Mouse (Mus musculus): ENCODE data around the gene Ctsd. TPM values are rescaled to one million over a fixed set of nuclear protein-coding genes. Genes with fewer than 3 reads are reported as not detected.
A peak's percentile ranks its signal among the peaks of the same experiment; 100 is the strongest.

Ctsd gene
- polyA plus RNA-seq, 1 experiment from 2014 or later: 313 TPM

- no peak within 1 kb of the TSS for H3K27ac ChIP-seq
- no peak for ATAC-seq (ENCODE audit: low FRiP score)
- no peak within 1 kb of the TSS for H3K4me2 ChIP-seq (replicated peaks)
- H3K27me3 ChIP-seq (ENCODE audit: control insufficient read depth, insufficient read depth, low read length): no peaks in the 10 kb centered on the region
- peaks cover 78% of the 10 kb centered on the region for H3K36me3 ChIP-seq (replicated peaks; ENCODE audit: control insufficient read depth, insufficient read depth)
- no peak within 1 kb of the TSS for H3K9ac ChIP-seq
- WGBS: 92% methylated on average over 5 of the region's 5 CpGs
- H3K9me3 ChIP-seq (ENCODE audit: control insufficient read depth, low read length): no peaks in the 10 kb centered on the region
- no peak within 1 kb of the TSS for H3K4me3 ChIP-seq (replicated peaks; ENCODE audit: low read length)
- H3K4me1 ChIP-seq (replicated peaks; ENCODE audit: control insufficient read depth, insufficient read depth, low read length): peaks cover 18% of the 10 kb centered on the region
- no peak for DNase-seq (ENCODE audit: low spot score)
Observed at GRCm38 (mm10) chr7:142382567-142382966, 5.3 kb downstream of the Ctsd start, which contains the start of gene Gm49369. Gene Gm49369, minus strand, starts transcription at chr7:142382667.

DNA sequence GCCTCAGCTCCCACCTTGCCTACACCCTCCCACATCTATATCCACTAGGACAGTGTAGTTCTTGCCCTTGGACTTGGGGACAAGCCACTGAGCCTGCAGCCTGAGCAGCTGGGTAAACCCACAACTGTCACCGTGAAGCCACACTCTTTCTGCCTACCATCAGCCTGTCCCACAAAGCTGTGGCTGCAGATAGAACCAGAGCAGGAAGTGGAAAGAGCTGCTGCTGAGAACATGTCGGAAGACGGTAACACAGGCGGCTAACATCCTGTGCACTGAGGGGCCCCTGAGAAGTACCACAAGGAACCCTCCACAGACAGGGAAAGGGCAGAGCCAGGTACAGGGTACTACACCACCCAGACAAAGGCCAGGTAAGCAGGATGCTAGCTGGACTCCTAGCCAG, 6.7 kb downstream of the Ctsd start:
- peaks cover 8% of the 10 kb centered on the region for H3K4me1 ChIP-seq (replicated peaks; ENCODE audit: control insufficient read depth, insufficient read depth, low read length)
- H3K4me3 ChIP-seq (replicated peaks; ENCODE audit: low read length): no peak overlapping the region
- H3K9ac ChIP-seq: no peak overlapping the region
- ATAC-seq (ENCODE audit: low FRiP score): no peak
- H3K27me3 ChIP-seq (ENCODE audit: control insufficient read depth, insufficient read depth, low read length): no peaks in the 10 kb centered on the region
- no peaks in the 10 kb centered on the region for H3K9me3 ChIP-seq (ENCODE audit: control insufficient read depth, low read length)
- WGBS: 91% methylated on average over 4 of the region's 4 CpGs
- H3K4me2 ChIP-seq (replicated peaks): no peak overlapping the region
- no peak overlapping the region for H3K27ac ChIP-seq
- no peak for DNase-seq (ENCODE audit: low spot score)
- peaks cover 92% of the 10 kb centered on the region for H3K36me3 ChIP-seq (replicated peaks; ENCODE audit: control insufficient read depth, insufficient read depth)

DNA sequence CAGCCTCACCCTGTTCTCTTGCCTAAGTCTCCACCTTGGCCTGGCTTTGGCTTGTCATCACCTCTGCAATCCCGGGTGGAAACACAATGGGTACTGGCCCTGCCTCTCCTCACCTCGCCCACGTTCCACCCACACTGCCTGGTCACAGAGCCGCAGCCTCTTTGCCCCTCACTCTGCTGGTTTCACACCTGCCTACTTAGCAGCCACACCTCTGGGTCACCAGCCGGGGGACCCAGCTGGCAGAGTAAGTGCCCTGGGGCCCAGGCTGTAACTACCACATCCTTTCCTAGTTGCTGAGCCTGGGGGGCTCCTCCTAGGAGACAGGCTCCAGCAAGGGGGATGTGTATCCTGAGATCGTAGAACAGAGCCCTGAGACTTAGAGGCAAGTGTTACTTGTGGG, 8.7 kb downstream of the Ctsd start:
- Histone ChIP-seq H3K9me3 (ENCODE audit: control insufficient read depth, low read length) (no peaks in the 10 kb centered on the region), H3K4me3 (replicated peaks; ENCODE audit: low read length) (no peak overlapping the region), H3K4me2 (replicated peaks) (no peak overlapping the region), H3K27me3 (ENCODE audit: control insufficient read depth, insufficient read depth, low read length) (no peaks in the 10 kb centered on the region), H3K27ac (no peak overlapping the region), H3K4me1 (replicated peaks; ENCODE audit: control insufficient read depth, insufficient read depth, low read length) (no peaks in the 10 kb centered on the region), H3K36me3 (replicated peaks; ENCODE audit: control insufficient read depth, insufficient read depth) (peaks cover 92% of the 10 kb centered on the region), H3K9ac (no peak overlapping the region)
- DNase-seq (ENCODE audit: low spot score) (no peak), ATAC-seq (ENCODE audit: low FRiP score) (no peak)
- WGBS: 89% methylated on average over 6 of the region's 6 CpGs

- no peak for ATAC-seq (ENCODE audit: low FRiP score)
- WGBS: 93% methylated on average over 14 of the region's 14 CpGs
Observed at GRCm38 (mm10) chr7:142377233-142377925, 10.5 kb downstream of the Ctsd start.

DNA sequence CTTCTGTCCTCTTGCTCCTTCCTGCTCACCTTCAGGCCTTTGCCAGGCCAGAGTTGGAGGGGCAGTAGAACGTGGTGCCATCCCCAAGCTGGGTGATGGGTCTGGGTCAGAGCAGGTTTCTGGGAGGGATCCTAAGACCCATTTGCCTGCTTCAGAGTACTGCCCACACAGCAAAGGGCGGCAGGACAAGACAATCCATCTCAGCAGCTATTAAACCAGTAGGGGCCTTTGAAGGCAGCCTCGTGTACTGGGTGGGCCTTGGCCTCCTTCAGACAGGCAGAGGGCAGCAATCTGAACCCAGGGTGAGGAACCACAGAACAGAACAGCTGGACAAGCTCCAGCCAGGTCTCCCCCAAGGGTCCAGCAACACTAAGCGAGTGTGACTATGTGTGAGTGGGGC, 11.7 kb downstream of the Ctsd start:
- Histone ChIP-seq H3K36me3 (replicated peaks; ENCODE audit: control insufficient read depth, insufficient read depth) (peaks cover 61% of the 10 kb centered on the region), H3K27me3 (ENCODE audit: control insufficient read depth, insufficient read depth, low read length) (peaks cover 26% of the 10 kb centered on the region), H3K4me2 (replicated peaks) (no peak overlapping the region), H3K9ac (no peak overlapping the region), H3K9me3 (ENCODE audit: control insufficient read depth, low read length) (no peaks in the 10 kb centered on the region), H3K27ac (no peak overlapping the region), H3K4me1 (replicated peaks; ENCODE audit: control insufficient read depth, insufficient read depth, low read length) (peaks cover 11% of the 10 kb centered on the region), H3K4me3 (replicated peaks; ENCODE audit: low read length) (no peak overlapping the region)
- 86% methylated on average over 4 of the region's 4 CpGs for WGBS
- DNase-seq (ENCODE audit: low spot score) (no peak), ATAC-seq (ENCODE audit: low FRiP score) (no peak)

More at GRCm38 (mm10) chr7:142377233-142377925, 10.5 kb downstream of the Ctsd start:
- Histone ChIP-seq H3K4me3 (replicated peaks; ENCODE audit: low read length) (no peak overlapping the region), H3K4me1 (replicated peaks; ENCODE audit: control insufficient read depth, insufficient read depth, low read length) (peaks cover 3% of the 10 kb centered on the region; the same call in 1 of the 2 replicates), H3K27me3 (ENCODE audit: control insufficient read depth, insufficient read depth, low read length) (peaks cover 13% of the 10 kb centered on the region), H3K36me3 (replicated peaks; ENCODE audit: control insufficient read depth, insufficient read depth) (peaks cover 73% of the 10 kb centered on the region), H3K9me3 (ENCODE audit: control insufficient read depth, low read length) (no peaks in the 10 kb centered on the region), H3K9ac (no peak overlapping the region), H3K4me2 (replicated peaks) (no peak overlapping the region), H3K27ac (no peak overlapping the region)
- DNase-seq (ENCODE audit: low spot score): no peak

DNA sequence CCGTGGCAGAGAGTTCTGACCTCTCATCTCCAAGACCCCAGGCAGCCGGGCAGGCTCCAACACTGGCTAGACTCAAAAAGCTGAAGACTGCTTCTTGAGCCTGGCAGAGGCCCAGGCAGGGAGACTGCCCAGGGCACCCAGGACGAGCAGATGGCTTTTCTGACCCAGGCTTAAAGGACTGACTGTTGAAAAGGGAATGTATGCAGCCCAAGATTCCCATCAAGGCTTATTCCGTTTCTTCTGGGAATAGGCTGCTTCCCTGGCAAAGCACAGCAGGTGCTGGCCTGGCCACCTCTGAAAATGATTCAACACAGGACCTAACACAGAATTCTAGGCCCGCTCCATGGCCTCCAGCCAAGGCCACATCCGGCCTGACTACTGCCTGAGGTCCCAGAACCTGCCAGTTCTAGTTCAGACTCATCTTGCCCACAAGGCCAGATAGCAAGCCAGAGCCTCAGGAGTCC, 12.5 kb downstream of the Ctsd start:
- no peak for ATAC-seq (ENCODE audit: low FRiP score)
- peaks cover 34% of the 10 kb centered on the region for H3K27me3 ChIP-seq (ENCODE audit: control insufficient read depth, insufficient read depth, low read length)
- H3K9ac ChIP-seq: no peak overlapping the region
- WGBS: 82% methylated on average over 6 of the region's 6 CpGs
- no peak overlapping the region for H3K27ac ChIP-seq
- no peak overlapping the region for H3K4me2 ChIP-seq (replicated peaks)
- no peaks in the 10 kb centered on the region for H3K9me3 ChIP-seq (ENCODE audit: control insufficient read depth, low read length)
- no peak for DNase-seq (ENCODE audit: low spot score)
- H3K4me1 ChIP-seq (replicated peaks; ENCODE audit: control insufficient read depth, insufficient read depth, low read length): peaks cover 11% of the 10 kb centered on the region
- no peak overlapping the region for H3K4me3 ChIP-seq (replicated peaks; ENCODE audit: low read length)
- H3K36me3 ChIP-seq (replicated peaks; ENCODE audit: control insufficient read depth, insufficient read depth): peaks cover 53% of the 10 kb centered on the region

DNA sequence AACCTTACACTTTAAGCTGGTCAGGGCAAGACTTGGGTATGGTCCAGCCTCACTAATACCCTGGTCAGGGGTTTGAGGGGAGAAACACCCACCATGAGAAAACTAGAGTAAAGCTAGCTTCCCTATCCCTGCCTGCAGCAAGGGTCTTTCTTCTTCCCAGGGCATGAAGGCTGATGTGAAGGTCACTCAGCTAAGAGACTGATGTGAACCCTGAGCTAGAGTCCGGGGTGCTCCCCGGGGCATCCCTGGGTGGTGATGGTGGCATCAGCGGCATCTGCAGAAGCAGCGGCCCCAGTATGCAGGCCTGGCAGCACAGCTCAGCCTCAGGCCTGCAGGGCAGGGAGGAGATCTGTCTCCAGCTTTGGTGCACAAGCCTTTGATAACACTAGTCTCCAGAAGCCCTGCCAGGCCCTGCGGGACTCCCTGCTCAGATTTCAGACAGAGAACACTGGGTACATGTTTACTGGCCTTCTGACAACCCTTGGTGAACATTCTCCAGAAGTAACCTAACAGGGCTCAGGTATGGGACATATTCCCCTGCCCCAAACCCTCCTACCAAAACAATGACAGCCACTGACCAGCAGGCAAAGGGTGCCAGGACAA, 13.3 kb downstream of the Ctsd start:
- Histone ChIP-seq H3K27ac (no peak overlapping the region), H3K27me3 (ENCODE audit: control insufficient read depth, insufficient read depth, low read length) (peaks cover 35% of the 10 kb centered on the region), H3K36me3 (replicated peaks; ENCODE audit: control insufficient read depth, insufficient read depth) (peaks cover 45% of the 10 kb centered on the region), H3K9ac (no peak overlapping the region), H3K4me3 (replicated peaks; ENCODE audit: low read length) (no peak overlapping the region), H3K9me3 (ENCODE audit: control insufficient read depth, low read length) (no peaks in the 10 kb centered on the region), H3K4me2 (replicated peaks) (no peak overlapping the region), H3K4me1 (replicated peaks; ENCODE audit: control insufficient read depth, insufficient read depth, low read length) (peaks cover 11% of the 10 kb centered on the region)
- WGBS: 91% methylated on average over 5 of the region's 5 CpGs
- ATAC-seq (ENCODE audit: low FRiP score) (no peak), DNase-seq (ENCODE audit: low spot score) (no peak)

GRCm38 (mm10) chr7:142373641-142374412, 14.0 kb downstream of the Ctsd start, which contains the start of gene Ifitm10:
Gene Ifitm10, minus strand, starts transcription at chr7:142373753.
- no peak for ATAC-seq (ENCODE audit: low FRiP score)

GRCm38 (mm10) chr7:142373039-142373438, 14.8 kb downstream of the Ctsd start:
- H3K27me3 ChIP-seq (ENCODE audit: control insufficient read depth, insufficient read depth, low read length): peaks cover 35% of the 10 kb centered on the region
- DNase-seq (ENCODE audit: low spot score) (no peak), ATAC-seq (ENCODE audit: low FRiP score) (no peak)
- no peak overlapping the region for H3K9ac ChIP-seq
- no peaks in the 10 kb centered on the region for H3K9me3 ChIP-seq (ENCODE audit: control insufficient read depth, low read length)
- H3K36me3 ChIP-seq (replicated peaks; ENCODE audit: control insufficient read depth, insufficient read depth): peaks cover 30% of the 10 kb centered on the region
- peaks cover 11% of the 10 kb centered on the region for H3K4me1 ChIP-seq (replicated peaks; ENCODE audit: control insufficient read depth, insufficient read depth, low read length)
- no peak overlapping the region for H3K27ac ChIP-seq
- 78% methylated on average over 5 of the region's 5 CpGs for WGBS
- no peak overlapping the region for H3K4me3 ChIP-seq (replicated peaks; ENCODE audit: low read length)
- H3K4me2 ChIP-seq (replicated peaks): no peak overlapping the region

More at GRCm38 (mm10) chr7:142373641-142374412, 14.0 kb downstream of the Ctsd start, which contains the start of gene Ifitm10:
- no peak for DNase-seq (ENCODE audit: low spot score)
- Histone ChIP-seq H3K27me3 (ENCODE audit: control insufficient read depth, insufficient read depth, low read length) (peaks cover 35% of the 10 kb centered on the region), H3K4me1 (replicated peaks; ENCODE audit: control insufficient read depth, insufficient read depth, low read length) (peaks cover 11% of the 10 kb centered on the region), H3K27ac (no peak within 1 kb of the TSS), H3K36me3 (replicated peaks; ENCODE audit: control insufficient read depth, insufficient read depth) (peaks cover 38% of the 10 kb centered on the region), H3K4me2 (replicated peaks) (peak within 1 kb of the TSS; percentile 68; the same call in 1 of the 2 replicates), H3K9ac (no peak within 1 kb of the TSS), H3K9me3 (ENCODE audit: control insufficient read depth, low read length) (no peaks in the 10 kb centered on the region), H3K4me3 (replicated peaks; ENCODE audit: low read length) (peak within 1 kb of the TSS; percentile 45; the same call in 1 of the 2 replicates)
- WGBS: 73% methylated on average over 8 of the region's 8 CpGs

All from hindbrain, embryonic 14.5 days (tissue).